Mouse (Mus musculus): ENCODE measurements at regions not wholly inside any gene's neighbourhood (a gene's known extent, or its start where the extent isn't known, plus 50 kb on each side); places are given as distances from the start of the nearest gene placed in this dataset.

GRCm38 (mm10) chr4:143027292-143027691, 185.5 kb downstream of the Prdm2 start:
- TF ChIP-seq EP300 (IDR thresholded peaks at IDR 0.05; ENCODE audit: low read length): no peak
- TF ChIP-seq HCFC1 (IDR thresholded peaks at IDR 0.05; ENCODE audit: low read depth, low read length): no peak
- TF ChIP-seq CTCF (conservative IDR thresholded peaks at IDR 0.05 in 1 of 2, IDR thresholded peaks at IDR 0.05 in 1 of 2; ENCODE audit: low read depth in 2 of 2, low read length in 2 of 2): peak; percentile 59 to 68
- no peak for TF ChIP-seq POLR2A (IDR thresholded peaks at IDR 0.05; ENCODE audit: low read depth, low read length)
- TF ChIP-seq NRF1 (IDR thresholded peaks at IDR 0.05; ENCODE audit: low read depth, low read length): no peak
- TF ChIP-seq POLR2AphosphoS2 (IDR thresholded peaks at IDR 0.05; ENCODE audit: low read depth, low read length): no peak
- no peak for TF ChIP-seq USF1 (IDR thresholded peaks at IDR 0.05; ENCODE audit: low read depth, low read length)
- TF ChIP-seq IRF4 (IDR thresholded peaks at IDR 0.05; ENCODE audit: low read depth, low read length): no peak
- TF ChIP-seq PAX5 (IDR thresholded peaks at IDR 0.05; ENCODE audit: low read length): no peak

Data from CH12.LX (cell line).